Mouse (Mus musculus): Measurements from ENCODE around the gene Miga1. TPM values are rescaled to one million over a fixed set of nuclear protein-coding genes. Genes with fewer than 3 reads are reported as not detected.

The Miga1 gene
- polyA plus RNA-seq, 1 experiment from 2014 or later, result 19.0 TPM

DNA sequence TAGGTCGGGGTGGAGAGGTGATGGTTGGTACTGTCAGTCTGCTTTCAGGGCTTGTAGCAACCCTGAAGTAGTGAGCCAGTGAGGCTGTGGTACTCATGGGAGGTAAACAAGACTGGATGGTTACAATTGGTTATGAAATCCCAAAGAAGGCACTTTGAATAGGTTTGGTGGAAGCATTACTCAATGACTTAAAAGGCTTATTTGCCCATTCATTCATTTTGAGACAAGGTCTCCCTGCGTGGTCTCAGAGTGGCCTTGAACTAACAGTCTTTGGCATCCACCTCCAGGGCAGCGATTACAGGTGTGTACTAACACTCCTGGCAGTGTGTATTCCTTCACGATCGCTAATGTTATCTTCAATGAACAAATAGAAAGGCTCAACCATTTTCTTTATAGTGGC is 10.8 kb upstream of the Miga1 start:
- peaks cover 11% of the 10 kb centered on the region for H3K4me1 ChIP-seq (ENCODE audit: control insufficient read depth, insufficient read depth, low read depth, low read length)
- H3K4me2 ChIP-seq (ENCODE audit: low read length), result no peak overlapping the region
- H3K27ac ChIP-seq (ENCODE audit: low read depth, low read length), result no peak overlapping the region
- no peak overlapping the region for H3K4me3 ChIP-seq (ENCODE audit: low read length)
- no peaks in the 10 kb centered on the region for H3K9me3 ChIP-seq (ENCODE audit: control insufficient read depth, low read length)
- no peaks in the 10 kb centered on the region for H3K27me3 ChIP-seq (replicated peaks; ENCODE audit: control insufficient read depth, insufficient read depth, low read length)
- H3K9ac ChIP-seq (ENCODE audit: low read depth, low read length), result no peak overlapping the region
- 95% methylated on average over 5 of the region's 5 CpGs for WGBS
- ATAC-seq, result no peak
- H3K36me3 ChIP-seq (ENCODE audit: control insufficient read depth, insufficient read depth, low read length), result no peaks in the 10 kb centered on the region

GRCm38 (mm10) chr3:152350431-152350830 is 10.2 kb upstream of the Miga1 start:
- no peak overlapping the region for H3K4me2 ChIP-seq (ENCODE audit: low read length)
- WGBS, result 92% methylated on average over 3 of the region's 3 CpGs

GRCm38 (mm10) chr3:152348011-152348830 is 8.0 kb upstream of the Miga1 start:
- H3K36me3 ChIP-seq (ENCODE audit: control insufficient read depth, insufficient read depth, low read length), result no peaks in the 10 kb centered on the region
- ATAC-seq, result no peak
- no peak overlapping the region for H3K9ac ChIP-seq (ENCODE audit: low read depth, low read length)
- H3K4me1 ChIP-seq (ENCODE audit: control insufficient read depth, insufficient read depth, low read depth, low read length), result peaks cover 7% of the 10 kb centered on the region
- no peak overlapping the region for H3K27ac ChIP-seq (ENCODE audit: low read depth, low read length)
- H3K4me3 ChIP-seq (ENCODE audit: low read length), result no peak overlapping the region
- no peaks in the 10 kb centered on the region for H3K27me3 ChIP-seq (replicated peaks; ENCODE audit: control insufficient read depth, insufficient read depth, low read length)
- whole genome bisulfite sequencing, result 87% methylated on average over 10 of the region's 10 CpGs
- H3K9me3 ChIP-seq (ENCODE audit: control insufficient read depth, low read length), result no peaks in the 10 kb centered on the region
- H3K4me2 ChIP-seq (ENCODE audit: low read length), result peak overlapping the region; percentile 58; the same call in 1 of the 2 replicates

More at GRCm38 (mm10) chr3:152350431-152350830, 10.2 kb upstream of the Miga1 start:
- H3K27ac ChIP-seq (ENCODE audit: low read depth, low read length), result no peak overlapping the region
- no peaks in the 10 kb centered on the region for H3K36me3 ChIP-seq (ENCODE audit: control insufficient read depth, insufficient read depth, low read length)
- no peak overlapping the region for H3K4me3 ChIP-seq (ENCODE audit: low read length)
- H3K9me3 ChIP-seq (ENCODE audit: control insufficient read depth, low read length), result no peaks in the 10 kb centered on the region
- peaks cover 11% of the 10 kb centered on the region for H3K4me1 ChIP-seq (ENCODE audit: control insufficient read depth, insufficient read depth, low read depth, low read length)
- H3K27me3 ChIP-seq (replicated peaks; ENCODE audit: control insufficient read depth, insufficient read depth, low read length), result no peaks in the 10 kb centered on the region
- ATAC-seq, result no peak
- no peak overlapping the region for H3K9ac ChIP-seq (ENCODE audit: low read depth, low read length)

DNA sequence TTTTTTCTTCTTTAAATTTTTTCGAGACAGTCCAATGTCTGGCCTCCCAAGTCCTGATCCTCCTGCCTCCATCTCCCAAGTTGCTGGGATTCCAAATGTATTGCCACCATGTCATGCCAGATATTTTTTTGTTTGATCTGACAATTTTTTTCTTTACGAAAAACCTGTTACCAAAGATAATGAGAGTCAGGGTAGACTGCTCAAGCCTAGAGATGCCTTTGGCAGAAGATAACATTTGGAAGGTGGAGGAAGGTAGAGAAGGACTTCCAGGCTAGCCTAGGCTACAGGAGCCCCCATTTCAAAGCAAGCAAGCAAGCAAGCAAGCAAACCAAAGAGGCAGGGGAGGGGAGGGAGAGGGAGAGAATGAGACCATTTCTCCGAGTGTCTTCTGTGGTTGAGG is 7.0 kb upstream of the Miga1 start:
- H3K36me3 ChIP-seq (ENCODE audit: control insufficient read depth, insufficient read depth, low read length), result no peaks in the 10 kb centered on the region
- peak overlapping the region; percentile 87 for H3K27ac ChIP-seq (ENCODE audit: low read depth, low read length)
- H3K4me3 ChIP-seq (ENCODE audit: low read length), result peak overlapping the region; percentile 92
- peaks cover 5% of the 10 kb centered on the region for H3K4me1 ChIP-seq (ENCODE audit: control insufficient read depth, insufficient read depth, low read depth, low read length)
- 33% methylated on average over 3 of the region's 3 CpGs for WGBS
- peak overlapping the region; percentile 96 for H3K9ac ChIP-seq (ENCODE audit: low read depth, low read length)
- no peaks in the 10 kb centered on the region for H3K27me3 ChIP-seq (replicated peaks; ENCODE audit: control insufficient read depth, insufficient read depth, low read length)
- peak overlapping the region; percentile 58 for H3K4me2 ChIP-seq (ENCODE audit: low read length)
- no peaks in the 10 kb centered on the region for H3K9me3 ChIP-seq (ENCODE audit: control insufficient read depth, low read length)
- no peak for ATAC-seq

DNA sequence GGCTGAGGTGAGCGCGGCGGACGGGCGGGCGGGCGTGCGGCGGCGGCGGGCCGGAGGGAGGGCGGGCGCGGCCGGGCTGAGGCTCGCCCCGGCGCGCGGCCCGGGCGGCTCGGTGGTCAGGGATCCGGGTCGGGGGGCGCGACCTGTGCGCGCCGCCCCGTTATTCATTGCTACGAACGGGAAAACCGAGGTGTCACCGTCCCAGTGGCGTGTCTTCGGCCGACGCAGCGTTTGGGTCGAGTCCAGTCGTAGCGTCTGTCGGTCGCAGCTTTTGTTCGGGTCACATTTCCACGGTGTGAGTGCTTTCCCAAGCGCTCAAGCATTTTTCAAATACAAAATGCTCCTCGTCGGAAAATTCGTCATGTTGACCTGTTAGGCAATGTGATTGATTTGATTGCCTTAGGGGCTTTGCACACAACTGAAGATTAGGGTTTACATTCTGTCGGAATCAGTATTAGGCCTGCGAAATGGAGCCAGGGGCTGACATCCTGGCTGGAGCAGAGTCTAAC is 6.5 kb upstream of the Miga1 start:
- Histone ChIP-seq H3K4me3 (ENCODE audit: low read length) (peak overlapping the region; percentile 92), H3K4me2 (ENCODE audit: low read length) (peak overlapping the region; percentile 58), H3K36me3 (ENCODE audit: control insufficient read depth, insufficient read depth, low read length) (no peaks in the 10 kb centered on the region), H3K9me3 (ENCODE audit: control insufficient read depth, low read length) (no peaks in the 10 kb centered on the region), H3K27ac (ENCODE audit: low read depth, low read length) (peak overlapping the region; percentile 87), H3K27me3 (replicated peaks; ENCODE audit: control insufficient read depth, insufficient read depth, low read length) (no peaks in the 10 kb centered on the region), H3K9ac (ENCODE audit: low read depth, low read length) (peak overlapping the region; percentile 96), H3K4me1 (ENCODE audit: control insufficient read depth, insufficient read depth, low read depth, low read length) (peaks cover 5% of the 10 kb centered on the region)
- ATAC-seq, result peak; percentile 57; the same call in 1 of the 2 replicates
- under 1% methylated on average over 53 of the region's 54 CpGs for WGBS

- no peaks in the 10 kb centered on the region for H3K9me3 ChIP-seq (ENCODE audit: control insufficient read depth, low read length)
- 6% methylated on average over 44 of the region's 44 CpGs for WGBS
- peak; percentile 97 for ATAC-seq
- peaks cover 5% of the 10 kb centered on the region for H3K4me1 ChIP-seq (ENCODE audit: control insufficient read depth, insufficient read depth, low read depth, low read length)
- H3K27ac ChIP-seq (ENCODE audit: low read depth, low read length), result peak within 1 kb of the TSS; percentile 87
- peak within 1 kb of the TSS; percentile 92 for H3K4me3 ChIP-seq (ENCODE audit: low read length)
- peak within 1 kb of the TSS; percentile 58 for H3K4me2 ChIP-seq (ENCODE audit: low read length)
- no peaks in the 10 kb centered on the region for H3K36me3 ChIP-seq (ENCODE audit: control insufficient read depth, insufficient read depth, low read length)
- H3K9ac ChIP-seq (ENCODE audit: low read depth, low read length), result peak within 1 kb of the TSS; percentile 96
- H3K27me3 ChIP-seq (replicated peaks; ENCODE audit: control insufficient read depth, insufficient read depth, low read length), result no peaks in the 10 kb centered on the region
Observed at GRCm38 (mm10) chr3:152345732-152346632, 5.8 kb upstream of the Miga1 start, which contains the start of gene Usp33. Gene Usp33 (plus strand): TSS chr3:152346478.

- Histone ChIP-seq H3K27ac (ENCODE audit: low read depth, low read length) (no peak overlapping the region), H3K4me2 (ENCODE audit: low read length) (no peak overlapping the region), H3K9ac (ENCODE audit: low read depth, low read length) (no peak overlapping the region), H3K4me3 (ENCODE audit: low read length) (no peak overlapping the region), H3K4me1 (ENCODE audit: control insufficient read depth, insufficient read depth, low read depth, low read length) (peaks cover 10% of the 10 kb centered on the region), H3K27me3 (replicated peaks; ENCODE audit: control insufficient read depth, insufficient read depth, low read length) (no peaks in the 10 kb centered on the region), H3K9me3 (ENCODE audit: control insufficient read depth, low read length) (no peaks in the 10 kb centered on the region), H3K36me3 (ENCODE audit: control insufficient read depth, insufficient read depth, low read length) (no peaks in the 10 kb centered on the region)
- WGBS, result 93% methylated on average over 15 of the region's 15 CpGs
- no peak for ATAC-seq
Observed at GRCm38 (mm10) chr3:152342961-152343517, 2.8 kb upstream of the Miga1 start.

- WGBS, result 86% methylated on average over 8 of the region's 8 CpGs
- Histone ChIP-seq H3K27ac (ENCODE audit: low read depth, low read length) (no peak overlapping the region), H3K27me3 (replicated peaks; ENCODE audit: control insufficient read depth, insufficient read depth, low read length) (no peaks in the 10 kb centered on the region), H3K36me3 (ENCODE audit: control insufficient read depth, insufficient read depth, low read length) (peaks cover 24% of the 10 kb centered on the region), H3K4me1 (ENCODE audit: control insufficient read depth, insufficient read depth, low read depth, low read length) (peaks cover 7% of the 10 kb centered on the region), H3K4me3 (ENCODE audit: low read length) (no peak overlapping the region), H3K4me2 (ENCODE audit: low read length) (no peak overlapping the region), H3K9ac (ENCODE audit: low read depth, low read length) (no peak overlapping the region), H3K9me3 (ENCODE audit: control insufficient read depth, low read length) (no peaks in the 10 kb centered on the region)
- ATAC-seq, result no peak
Observed at GRCm38 (mm10) chr3:152336085-152336484, 4.1 kb downstream of the Miga1 start.
